Mouse (Mus musculus) MEL (cell line): Measurements from ENCODE around the gene Ap4s1. TPM values are rescaled to one million over a fixed set of nuclear protein-coding genes. Genes with fewer than 3 reads are reported as not detected.

Source experiments
- polyA plus RNA-seq, 2 experiments: library from polyadenylated mRNA; stranded (reverse) in 1 of 2; unstranded in 1 of 2; fragments of >175 nt in 1 of 2; fragments of >200 nt in 1 of 2; gene quantifications; 2 replicates each; pipeline versions ENCODE4 v1.2.1 to v1.2.4; 2012; ENCODE audit warnings: low replicate concordance in 2 of 2, low read depth in 1 of 2; ENCODE audit not compliant: insufficient read length in 2 of 2, insufficient read depth in 1 of 2, missing spikeins in 1 of 2
- total RNA-seq: library from RNA; depleted of rRNA; stranded (reverse); fragments of 300-350 nt; gene quantifications from 2 replicates; pipeline ENCODE4 v1.2.3, GENCODE M21; 2012; rRNA removed

Gene Ap4s1
- total and polyA plus RNA-seq, 3 experiments, result 9.0 to 13.3 TPM; not detected in 1

Other genes with a start within 250 kb of the Ap4s1 start
- gene Coch, start 97.7 kb upstream of the Ap4s1 start, total RNA-seq, result not detected in 2 replicates
- gene Coch, start 97.7 kb upstream of the Ap4s1 start, polyA plus RNA-seq, result not detected
- 25.1 and 29.4 TPM in 2 replicates for gene Strn3, start 864 bp downstream of the Ap4s1 start, total RNA-seq
- 10 to 100 TPM; 19.0 to 46.3 TPM for gene Strn3, start 864 bp downstream of the Ap4s1 start, polyA plus RNA-seq
- gene Hectd1, start 138.5 kb downstream of the Ap4s1 start, total RNA-seq, result 67.3 and 72.0 TPM in 2 replicates
- gene Hectd1, start 138.5 kb downstream of the Ap4s1 start, polyA plus RNA-seq, result 100 to 1,000 TPM in 1 of 2 experiments, 10 to 100 TPM in 1; 55.2 to 248 TPM